Mouse (Mus musculus): ENCODE data around the gene Eif4a3.

DNA sequence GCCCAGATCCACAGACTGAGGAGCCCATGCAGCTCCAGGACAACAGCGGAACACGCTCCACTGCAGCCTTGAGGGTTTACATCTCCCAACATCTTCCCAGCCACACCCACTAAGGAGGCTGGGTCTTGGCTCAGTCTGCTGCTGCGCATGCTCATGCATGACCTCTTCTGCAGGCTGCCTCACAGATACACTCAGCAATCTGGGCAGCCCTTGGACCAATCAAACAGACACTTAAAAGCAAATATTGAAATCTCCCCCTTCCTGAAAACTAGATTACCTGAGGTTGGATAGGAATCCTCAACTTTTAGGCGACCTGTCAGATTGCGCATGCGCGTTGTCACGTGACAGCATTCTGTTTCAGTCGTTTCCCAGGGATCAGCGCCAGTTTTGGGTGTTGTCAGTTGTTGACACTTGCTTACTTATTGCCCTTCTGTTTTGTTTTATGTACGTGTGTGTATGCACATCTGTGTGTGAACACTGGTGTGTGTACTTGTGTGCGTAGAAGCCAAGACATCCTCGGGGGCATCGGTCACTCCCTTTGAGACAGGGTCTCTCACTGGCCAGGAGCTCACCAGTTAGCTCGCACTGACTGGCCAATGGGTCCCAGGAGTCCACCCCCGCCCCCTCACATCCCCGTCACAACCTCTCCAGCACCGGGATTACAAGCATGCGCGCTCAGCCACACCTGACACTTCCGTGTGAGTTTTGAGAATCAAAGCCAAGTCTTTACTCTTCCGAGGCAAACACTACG is 41.1 kb downstream of the Eif4a3 start:
- TF ChIP-seq CTCF (IDR thresholded peaks at IDR 0.05; ENCODE audit: low read depth), result no peak
- no peak for TF ChIP-seq EP300 (IDR thresholded peaks at IDR 0.05; ENCODE audit: low read depth)
